Mouse (Mus musculus) cerebellum, adult 9-11 months (tissue): ENCODE data around the gene Ccn6.
"Not testable (repeated sequence)": the region's sequence is repeated elsewhere in the genome, so short reads cannot be mapped to it uniquely, and the experiment has no call there.

Experiments used
- DNase-seq: peaks from one replicate; pipeline ENCODE4 v3.0.0; 2022

The Ccn6 gene

DNA sequence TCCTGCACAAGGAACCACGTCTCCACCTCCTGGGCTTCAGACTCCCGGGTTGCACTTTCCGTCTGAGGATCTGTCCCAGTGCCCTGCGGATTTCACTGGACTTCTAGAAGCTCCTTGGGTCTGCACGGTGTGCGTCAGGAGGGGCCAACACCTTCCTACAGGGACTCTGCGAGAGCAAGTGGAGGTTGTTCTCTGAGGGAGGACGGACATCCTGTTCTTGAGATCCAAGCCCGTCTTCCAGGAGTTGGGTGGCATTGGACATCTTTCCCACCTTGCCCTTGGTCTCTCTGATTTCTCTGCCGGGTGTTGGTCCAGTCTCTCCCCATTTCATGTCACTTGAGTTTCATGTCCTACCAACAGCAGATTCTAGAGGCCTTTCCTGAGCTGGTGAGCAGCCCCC, at the start of gene Ccn6:
Ccn6 (minus strand) TSS at position 101 of the 400 bp plus-strand sequence.
- DNase-seq, result no peak

DNA sequence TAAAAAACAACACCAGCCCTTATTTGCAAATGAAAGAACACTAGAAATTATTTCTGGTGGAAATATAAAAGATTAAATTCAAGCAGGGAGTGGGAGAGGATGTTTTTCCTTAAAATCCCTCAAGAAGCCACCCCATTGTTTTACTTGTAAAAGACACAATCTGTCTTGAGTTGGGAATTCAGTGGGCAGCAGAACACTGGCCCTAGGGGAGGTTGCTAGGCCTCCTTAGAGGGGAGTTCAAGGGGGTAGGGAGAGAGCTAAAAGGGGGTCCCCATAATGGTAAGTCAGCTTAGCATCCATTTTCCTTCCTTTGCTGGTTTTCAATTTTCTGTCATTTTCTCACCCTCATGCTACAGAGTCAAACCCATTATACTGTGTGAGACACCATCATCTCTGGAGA, 46.4 kb upstream of the Ccn6 start:
- DNase-seq, result no peak

DNA sequence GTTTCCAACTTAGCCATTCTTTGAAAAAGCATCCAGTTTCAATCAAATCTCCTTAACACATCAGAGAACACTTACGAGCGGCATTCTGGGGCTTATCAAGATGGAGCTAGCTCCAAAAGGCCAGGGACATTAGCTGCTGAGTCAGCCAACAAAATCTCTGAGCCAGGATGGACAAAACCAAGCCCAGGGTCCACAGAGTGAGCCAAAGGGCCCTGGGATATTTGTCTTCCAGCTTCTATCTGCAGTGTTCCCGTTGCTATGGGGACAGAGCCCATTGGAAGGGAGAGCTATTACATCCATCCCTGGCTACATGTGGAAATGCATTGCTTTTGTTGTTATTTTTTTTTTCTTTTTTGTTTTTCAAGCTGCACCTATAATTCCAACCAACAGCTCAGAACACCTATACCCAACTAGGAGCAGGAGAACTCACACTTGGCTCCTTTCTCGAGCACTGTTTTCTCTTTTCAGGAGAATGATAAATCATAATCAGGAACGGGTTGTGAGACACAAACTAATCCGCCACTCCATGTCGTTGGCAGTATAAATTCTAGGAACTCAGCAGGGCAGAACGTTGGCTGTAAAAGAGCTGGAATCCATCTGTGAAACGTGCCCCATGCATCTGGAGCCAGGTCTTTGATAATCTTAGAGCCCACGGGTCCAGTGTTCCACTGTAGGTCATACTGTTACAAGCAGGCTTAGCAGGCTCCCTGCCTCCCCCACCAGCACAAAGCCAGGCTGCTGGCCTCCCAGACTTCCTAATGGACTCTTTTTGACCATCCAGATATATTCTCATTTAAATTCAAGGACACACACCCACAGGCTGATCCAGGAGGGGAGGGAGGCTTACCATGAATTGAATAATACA, 45.8 kb upstream of the Ccn6 start:
- DNase-seq, result peak; percentile 17

DNA sequence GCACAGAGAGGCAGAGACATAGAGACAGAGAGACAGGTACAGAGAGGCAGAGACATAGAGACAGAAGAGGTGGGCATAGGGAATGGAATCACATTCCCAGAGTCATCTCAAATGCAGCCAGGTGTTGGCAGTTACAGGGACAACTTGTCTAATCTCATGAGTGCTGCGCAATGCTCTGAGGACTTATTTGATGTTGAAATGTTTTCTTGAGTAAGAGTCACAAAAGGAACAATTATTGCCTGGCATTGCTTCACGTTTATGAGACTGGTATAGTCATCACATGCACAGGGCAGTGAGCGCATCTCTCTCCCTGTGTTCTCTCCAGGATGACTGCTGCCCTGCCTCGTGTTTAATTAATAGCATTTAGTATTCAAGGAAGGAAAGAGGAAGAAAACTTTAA, 45.1 kb upstream of the Ccn6 start:
- DNase-seq, result no peak

GRCm38 (mm10) chr10:39207310-39207855, 43.8 kb upstream of the Ccn6 start:
- DNase-seq, result no peak

DNA sequence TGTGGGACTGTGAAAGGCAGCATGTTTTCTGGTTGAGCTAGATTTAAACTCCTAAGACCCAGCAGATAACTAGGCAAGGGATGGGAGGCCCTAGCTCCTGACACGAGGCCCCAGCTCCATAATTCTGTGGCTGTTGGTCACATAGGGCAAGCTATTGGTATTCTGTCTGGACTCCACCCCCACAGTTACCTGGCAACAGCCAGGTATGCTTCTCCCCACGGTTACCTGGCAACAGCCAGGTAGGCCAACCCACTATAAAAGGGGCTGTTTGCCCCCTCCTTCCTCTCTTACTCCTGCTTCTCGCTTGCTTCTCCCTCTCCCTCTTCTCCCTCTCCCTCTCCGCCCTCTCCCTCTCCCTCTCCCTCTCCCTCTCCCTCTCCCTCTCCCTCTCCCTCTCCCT, 38.9 kb upstream of the Ccn6 start:
- DNase-seq, result no peak

GRCm38 (mm10) chr10:39198216-39198615, 34.6 kb upstream of the Ccn6 start:
- not testable (repeated sequence) for DNase-seq

GRCm38 (mm10) chr10:39192673-39193072, 29.1 kb upstream of the Ccn6 start:
- DNase-seq, result no peak

DNA sequence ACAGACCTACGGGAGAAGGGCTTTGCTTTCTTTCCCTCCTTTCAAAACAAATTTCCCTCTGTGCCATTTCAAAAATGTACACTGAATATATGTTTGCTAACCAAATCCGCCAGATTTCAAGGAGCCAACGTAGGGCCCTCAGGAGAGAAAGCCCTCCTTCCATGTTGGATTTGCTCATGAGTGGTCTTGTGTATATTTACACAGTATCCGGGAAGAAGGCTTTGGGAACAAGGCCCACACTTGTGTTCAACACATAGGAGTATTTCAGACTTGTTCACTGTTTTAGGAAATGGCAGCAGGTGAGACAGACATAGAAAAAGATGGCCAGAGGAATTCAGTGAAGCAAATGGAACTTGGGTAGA, 21.9 kb upstream of the Ccn6 start:
- DNase-seq, result no peak

- no peak for DNase-seq
Measured at GRCm38 (mm10) chr10:39184864-39185544, 21.4 kb upstream of the Ccn6 start.

DNA sequence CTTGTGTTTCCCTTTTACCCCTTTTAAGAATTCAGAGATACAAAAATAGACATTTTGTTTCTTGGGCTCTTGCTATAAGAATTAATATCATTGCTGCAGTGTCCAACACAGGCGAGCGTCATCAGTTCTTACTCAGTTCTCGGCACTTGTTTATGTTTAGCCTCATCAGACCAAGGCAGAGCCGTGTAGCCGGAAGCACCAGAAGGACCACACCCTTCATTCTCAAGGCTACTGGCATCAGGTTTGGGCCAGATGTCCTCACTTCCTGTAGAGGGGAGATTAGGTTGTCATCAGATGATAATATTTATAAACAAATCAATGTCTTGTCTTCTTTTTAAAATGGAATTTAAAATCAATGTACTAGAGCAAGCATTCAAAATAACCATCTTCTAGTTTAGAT, 13.4 kb upstream of the Ccn6 start:
- no peak for DNase-seq

GRCm38 (mm10) chr10:39173077-39173476, 9.5 kb upstream of the Ccn6 start:
- DNase-seq, result peak; percentile 33

DNA sequence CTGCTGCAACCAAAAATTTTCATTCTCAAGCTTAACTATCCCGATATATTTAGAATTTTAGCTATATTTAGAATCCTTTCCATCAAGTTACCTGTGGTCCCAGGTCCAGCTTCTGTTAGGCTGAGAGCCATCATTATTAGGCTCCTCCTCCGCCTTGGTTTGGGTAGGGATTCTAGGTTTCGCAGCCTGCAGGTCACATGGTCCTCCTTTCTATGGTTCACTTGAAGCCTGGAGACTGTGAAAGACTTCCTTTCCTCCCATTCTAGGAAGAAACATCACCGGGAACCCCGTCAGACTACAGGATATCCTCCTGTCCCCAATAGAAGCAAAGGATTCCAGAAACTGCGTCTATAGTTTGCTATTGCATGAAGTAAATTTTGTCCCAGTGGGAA, 8.9 kb upstream of the Ccn6 start:
- peak; percentile 33 for DNase-seq

DNA sequence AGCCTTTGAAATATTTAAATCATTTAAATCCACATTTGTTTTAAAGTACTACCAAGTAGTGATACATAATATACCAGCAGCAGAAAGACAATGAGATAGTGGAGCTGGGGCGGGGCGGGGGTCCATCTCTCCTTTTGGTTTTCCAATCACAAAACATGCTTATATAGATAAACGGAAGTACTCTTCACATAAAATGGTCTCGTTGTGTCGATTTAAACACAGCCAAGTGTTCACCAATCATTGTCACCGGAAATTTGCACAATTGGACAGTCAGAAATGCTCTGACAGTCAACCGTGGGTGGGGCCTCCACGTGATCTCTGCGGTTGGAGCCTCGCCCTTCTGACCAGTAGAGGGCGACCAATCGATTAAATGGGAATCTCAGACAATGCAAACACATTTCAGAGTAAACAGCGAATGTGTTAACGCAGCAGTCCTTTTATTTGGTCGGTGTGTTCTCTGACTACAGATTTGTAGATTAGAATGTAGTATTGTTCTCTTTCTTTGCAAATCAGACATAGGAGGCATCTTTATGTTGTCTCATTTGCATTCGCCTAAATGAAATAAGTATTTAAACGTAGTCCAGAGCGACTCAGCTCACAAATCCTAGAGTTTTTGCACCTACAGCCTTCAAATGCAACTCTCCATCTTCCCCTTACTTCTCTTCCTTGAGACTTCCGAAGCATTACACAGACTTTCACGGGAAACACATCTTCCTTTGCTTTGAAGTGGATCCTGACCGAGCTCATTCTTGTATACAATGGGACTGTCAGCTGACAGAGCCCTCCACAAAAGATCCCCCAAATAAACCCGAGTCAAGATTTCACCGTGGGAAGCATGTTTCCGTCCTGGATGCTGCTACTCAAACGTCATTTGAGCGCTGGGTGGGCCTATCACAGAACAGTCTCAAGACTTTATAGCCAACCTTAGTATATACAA, 8.3 kb upstream of the Ccn6 start:
- DNase-seq, result peak; percentile 95

DNA sequence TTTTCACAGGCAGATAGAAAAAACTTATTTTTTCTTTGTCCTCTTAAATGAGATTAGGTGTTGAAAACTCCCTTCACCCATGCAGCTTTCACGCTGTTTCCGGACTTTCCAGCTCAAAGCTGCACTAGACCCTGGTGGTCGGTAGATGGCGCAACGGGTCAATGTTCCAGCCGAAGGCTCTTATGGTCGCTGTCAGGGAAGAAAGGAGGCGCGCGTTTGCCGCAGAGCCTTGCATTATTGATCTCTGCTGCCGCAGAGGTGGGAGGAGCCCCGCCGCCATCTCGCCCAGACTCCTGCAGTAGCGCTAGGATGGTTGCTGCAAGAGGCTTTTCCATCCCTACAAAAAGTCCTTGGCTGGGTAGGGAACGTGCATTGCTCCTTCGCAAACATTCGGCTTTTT, 7.5 kb upstream of the Ccn6 start:
- peak; percentile 94 for DNase-seq

DNA sequence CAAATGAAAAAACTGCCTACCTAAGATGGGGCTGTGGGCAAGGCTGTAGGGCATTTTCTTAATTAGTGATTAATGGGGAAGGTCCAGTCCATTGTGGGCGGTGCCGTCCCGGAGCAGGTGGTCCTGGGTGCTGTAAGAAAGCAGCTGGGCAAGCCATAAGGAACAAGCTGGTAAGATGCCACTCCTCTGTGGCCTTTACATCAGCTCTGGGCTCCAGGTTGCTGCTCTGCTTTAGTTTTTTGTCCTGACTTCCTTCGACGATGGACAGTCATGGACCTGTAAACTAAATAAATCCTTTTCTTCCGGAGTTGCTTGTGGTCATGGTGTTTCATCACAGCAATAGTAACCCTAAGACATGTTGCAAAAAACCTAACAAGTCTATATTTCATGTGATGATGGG, 7.1 kb upstream of the Ccn6 start:
- DNase-seq, result peak; percentile 62

DNA sequence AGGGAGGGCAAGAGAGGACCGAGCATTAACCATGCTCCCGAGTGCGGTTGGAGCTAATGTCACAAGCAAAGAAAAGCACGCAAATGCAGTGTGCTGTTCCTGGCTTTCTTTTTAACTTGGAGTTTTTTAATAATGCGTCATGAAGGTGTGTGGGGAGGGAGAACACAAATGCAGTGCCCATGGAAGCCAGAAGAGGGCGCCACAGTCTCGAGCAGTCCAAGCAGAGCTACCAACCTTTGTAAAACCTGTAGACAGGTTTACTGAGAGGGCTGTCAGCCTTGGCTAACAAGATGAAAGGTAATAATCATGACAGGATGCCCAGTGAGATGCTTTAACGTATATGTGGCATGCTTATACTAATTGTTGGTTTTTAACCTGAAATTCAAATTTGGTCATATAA, 6.6 kb upstream of the Ccn6 start:
- DNase-seq, result peak; percentile 83

DNA sequence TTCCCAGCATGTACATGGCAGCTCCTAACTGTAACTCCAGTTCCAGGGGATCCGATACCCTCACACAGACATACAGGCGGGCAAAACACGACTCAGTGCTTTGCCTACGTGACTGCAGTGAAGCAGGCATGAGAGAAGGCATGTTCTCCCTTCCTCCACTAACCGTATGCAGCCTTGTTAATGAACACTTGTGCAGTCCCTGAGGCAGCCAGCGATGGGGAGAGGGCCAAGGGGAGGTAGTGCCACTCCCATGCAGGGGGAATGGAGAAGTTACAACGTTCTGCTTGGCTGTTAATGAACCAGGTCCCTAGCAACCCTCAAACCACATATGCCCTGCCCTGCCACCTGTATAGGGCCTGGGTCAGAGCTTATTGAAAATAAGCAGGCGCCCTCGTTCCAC, 6.0 kb upstream of the Ccn6 start:
- DNase-seq, result peak; percentile 40

DNA sequence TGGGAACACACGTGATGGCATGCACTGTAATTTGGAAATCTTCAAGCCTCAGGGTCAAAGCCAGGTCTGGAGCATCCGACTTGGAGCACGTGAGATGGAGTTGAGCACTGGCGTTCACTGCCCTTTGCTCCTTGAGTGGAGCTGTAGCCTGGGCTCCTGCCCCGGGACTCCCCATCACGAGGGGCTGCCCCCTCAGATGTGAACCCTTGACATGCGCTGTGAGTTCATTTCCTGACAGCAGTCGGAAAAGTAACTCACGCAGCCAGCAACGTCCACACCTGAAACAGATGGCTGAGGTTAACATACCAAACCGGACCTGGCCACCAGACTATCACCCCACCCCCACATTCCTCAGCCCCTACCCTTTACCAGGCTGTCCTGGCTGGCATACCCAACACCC, 4.0 kb upstream of the Ccn6 start:
- DNase-seq, result no peak

- peak; percentile 59 for DNase-seq
Measured at GRCm38 (mm10) chr10:39165632-39166115, 2.1 kb upstream of the Ccn6 start.

DNA sequence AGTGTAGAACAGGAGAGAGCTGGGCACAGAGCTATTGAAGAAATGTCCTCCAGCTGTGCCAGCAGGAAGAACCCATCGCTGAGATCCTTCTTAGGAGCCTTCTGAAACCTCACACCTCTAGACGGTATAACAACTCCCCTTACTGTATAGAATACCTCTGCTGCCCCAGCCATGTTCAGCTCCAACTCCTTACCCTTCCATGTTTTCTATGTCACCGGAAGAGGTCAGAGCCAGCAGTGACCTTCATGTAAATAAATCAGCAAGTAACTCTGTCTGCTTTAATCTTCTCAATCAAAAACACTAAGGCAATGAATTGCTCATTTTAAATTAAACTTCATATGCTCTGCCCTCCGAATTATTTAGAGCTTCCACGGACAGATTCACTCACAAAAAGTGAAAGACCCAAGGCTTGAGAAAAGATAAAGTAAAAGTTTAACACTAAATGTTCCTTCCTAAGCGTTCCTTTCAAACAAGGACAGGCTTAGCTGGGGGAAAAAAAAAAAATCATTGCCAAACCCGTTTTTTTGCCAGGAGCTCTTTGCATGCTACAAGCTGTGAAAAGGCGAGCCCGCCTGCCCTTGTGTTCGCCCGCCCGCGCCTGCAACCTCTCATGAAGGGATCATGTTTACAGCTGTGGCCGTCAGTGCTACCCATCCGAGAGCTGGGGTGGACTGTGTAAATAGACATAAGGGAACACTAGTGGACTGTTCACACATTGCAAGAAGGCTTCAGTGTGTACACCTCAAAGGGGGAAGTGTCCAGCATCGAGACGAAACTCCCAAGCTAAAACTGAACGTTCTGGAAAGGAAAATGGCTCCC, 719 bp downstream of the Ccn6 start:
- no peak for DNase-seq

DNA sequence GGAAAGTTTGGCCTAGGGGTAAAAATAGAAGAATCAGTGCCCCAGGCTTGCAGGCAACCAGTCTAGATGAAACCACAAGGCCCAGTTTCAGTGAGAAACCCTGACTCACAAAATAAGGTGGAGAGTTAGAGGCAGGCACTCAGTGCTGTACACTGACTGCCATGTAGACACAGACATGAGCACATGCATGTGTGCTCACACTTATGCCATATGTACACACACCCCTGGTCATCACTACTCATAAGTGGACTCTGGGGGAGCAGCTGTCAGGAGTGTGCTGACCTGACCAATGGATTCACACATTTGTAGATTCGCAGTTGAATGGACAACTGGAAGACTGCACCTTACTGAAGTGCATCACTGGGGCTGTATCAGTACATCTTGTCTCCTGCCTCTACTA, 2.2 kb downstream of the Ccn6 start:
- DNase-seq, result no peak
